8 mouse cellular contexts compared by ENCODE assay signal in the genomic region with DNA sequence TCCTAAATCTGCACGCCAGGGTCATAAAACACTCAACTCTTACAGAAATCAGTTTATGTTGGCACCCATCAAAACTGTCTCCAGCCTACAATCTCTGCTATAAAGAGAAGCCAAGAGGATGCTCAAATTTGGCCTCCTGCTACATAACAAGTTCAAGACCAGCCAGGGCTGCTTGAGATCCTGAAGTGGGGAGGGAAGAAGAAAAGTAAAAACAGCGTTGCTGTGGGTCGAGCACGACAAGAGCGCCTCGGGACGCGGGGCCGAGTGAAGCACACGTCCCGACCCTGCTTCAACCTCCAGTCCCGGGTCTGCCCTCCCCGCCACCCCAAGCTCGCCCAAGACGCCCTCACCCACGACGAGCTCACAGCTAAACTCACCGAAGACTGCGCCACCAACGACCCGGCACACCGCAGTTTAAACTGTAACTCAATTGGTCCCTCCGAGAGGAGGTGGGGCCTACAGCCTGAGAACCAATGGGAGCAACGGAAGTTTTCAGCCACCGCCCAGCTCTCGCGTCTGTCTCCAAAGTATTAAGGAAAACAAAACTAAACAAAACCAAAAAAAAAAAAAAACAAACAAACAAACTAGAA. TPM values are rescaled to one million over a fixed set of nuclear protein-coding genes. Genes with fewer than 3 reads are reported as not detected.
DNase-seq lines count a peak whose midpoint lies in the region; ATAC-seq lines count a peak whose summit lies in the region.

TSS of gene Pttg1 (minus strand) at position 428 of the 590 bp plus-strand sequence.

- peak within 1 kb of the TSS; percentile 76 for H3K4me2 ChIP-seq in hindbrain, embryonic 15.5 days

- peak; percentile 83 for DNase-seq in T-cell, adult 2 months (ENCODE audit: low spot score)
- DNase-seq in cerebellum, postnatal 36 days: peak; percentile 64 to 65
- DNase-seq in frontal cortex, postnatal 36 days (ENCODE audit: low spot score in 2 of 2): peak; percentile 63 to 66
- DNase-seq in left cerebral cortex, adult 11 months (ENCODE audit: low spot score): peak; percentile 45
- DNase-seq in right cerebral cortex, adult 18-20 months: peak; percentile 83
- DNase-seq in urinary bladder, postnatal 10 days (ENCODE audit: low spot score): peak; percentile 34

- no peaks in the 10 kb centered on the region for H3K9me3 ChIP-seq in hindbrain, embryonic 15.5 days

- H3K4me3 ChIP-seq in hindbrain, embryonic 15.5 days: peak within 1 kb of the TSS; percentile 71
- H3K4me3 ChIP-seq in macrophage (ENCODE audit: inconsistent target): peak within 1 kb of the TSS; percentile 50

- H3K27me3 ChIP-seq in hindbrain, embryonic 15.5 days: no peaks in the 10 kb centered on the region

- H3K79me2 ChIP-seq in macrophage (ENCODE audit: inconsistent target): peaks cover 8% of the 10 kb centered on the region; the same call in 1 of the 2 replicates

- peaks cover 12% of the 10 kb centered on the region for H3K4me1 ChIP-seq in hindbrain, embryonic 15.5 days (replicated peaks)

- WGBS in hindbrain, embryonic 15.5 days: 3% methylated on average over 27 of the region's 27 CpGs
- 10% methylated on average over 26 of the region's 27 CpGs for WGBS in macrophage (ENCODE audit: missing documents)

- H3K36me3 ChIP-seq in hindbrain, embryonic 15.5 days: no peaks in the 10 kb centered on the region
- peaks cover 31% of the 10 kb centered on the region for H3K36me3 ChIP-seq in macrophage (ENCODE audit: inconsistent target)

- ATAC-seq in hindbrain, embryonic 15.5 days (ENCODE audit: low FRiP score, low read depth): peak; percentile 93

- H3K27ac ChIP-seq in hindbrain, embryonic 15.5 days (replicated peaks): no peak within 1 kb of the TSS
- H3K27ac ChIP-seq in macrophage: peak within 1 kb of the TSS; percentile 54

- peak within 1 kb of the TSS; percentile 63 for H3K9ac ChIP-seq in hindbrain, embryonic 15.5 days

RNA-seq across cellular contexts. Expression of gene Pttg1, which starts in this region (rescaled TPM):
- polyA plus RNA-seq in hindbrain, embryonic 15.5 days (2015; fragmentation: Nextera tagmentation; extraction: Ambion mirVana): 48.2 and 52.0 TPM in 2 replicates
- total RNA-seq in macrophage (2018; cell fraction: chromatin; rRNA removed): 100 to 1,000 TPM in 1 of 26 experiments, 10 to 100 TPM in 25; 11.5 to 134 (median 32.9) TPM
- total RNA-seq in macrophage (2018; cell fraction: cytosol; rRNA removed): 100 to 1,000 TPM in 13 of 26 experiments, 10 to 100 TPM in 13; 41.4 to 158 (median 88.3) TPM
- total RNA-seq in macrophage (2018; cell fraction: nucleus; rRNA removed): 100 to 1,000 TPM in 2 of 26 experiments, 10 to 100 TPM in 24; 22.8 to 168 (median 69.9) TPM
- 51.8 to 104 TPM (median 86.0 TPM) in 3 replicates for polyA plus RNA-seq in macrophage (2018)
